Mouse (Mus musculus) G1E (cell line): Measurements from ENCODE around the gene Ndufb7.

ENCODE experiments used
- CTCF ChIP-seq: IDR thresholded peaks from 2 replicates; pipeline ENCODE4 v1.5.1; 2012; ENCODE audit warnings: low read depth, low read length, inconsistent platforms, mixed read lengths
- POLR2AphosphoS5 ChIP-seq: IDR thresholded peaks from 2 replicates; pipeline ENCODE4 v1.6.1; 2012; ENCODE audit warnings: low read depth, low read length, inconsistent platforms; ENCODE audit not compliant: insufficient replicate concordance
- TAL1 ChIP-seq: conservative IDR thresholded peaks from 2 replicates; pipeline ENCODE4 v1.6.1; 2012; ENCODE audit warnings: low read depth, low read length, inconsistent platforms, mixed read lengths

DNA sequence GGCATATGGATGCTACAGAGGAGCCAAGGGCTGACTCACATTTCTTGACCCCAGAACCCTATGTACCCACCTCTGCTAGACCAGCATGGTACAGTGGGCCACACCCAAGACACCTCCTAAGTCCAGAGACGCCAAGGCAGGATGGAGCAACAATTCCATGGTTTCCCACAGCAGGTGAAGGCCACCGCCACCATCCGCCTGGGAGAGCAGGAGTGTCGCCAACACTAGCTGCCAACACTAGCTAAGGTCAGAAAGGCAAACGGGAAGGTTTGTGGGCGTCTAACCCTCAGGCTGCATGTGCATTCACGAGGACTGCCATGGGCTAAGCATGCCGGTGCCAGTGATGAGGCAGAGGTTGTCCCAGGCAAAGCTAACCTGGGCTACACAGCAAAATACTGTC, 15.8 kb downstream of the Ndufb7 start:
- no peak for TF ChIP-seq TAL1
- TF ChIP-seq CTCF: no peak
- no peak for TF ChIP-seq POLR2AphosphoS5
